Mouse (Mus musculus): ENCODE measurements around the gene Fbxl19. TPM values are rescaled to one million over a fixed set of nuclear protein-coding genes. Genes with fewer than 3 reads are reported as not detected.

Gene Fbxl19
- 0.92 and 1.6 TPM in 2 replicates for polyA plus RNA-seq (2021; fragmentation: Nextera tagmentation)
- long read RNA-seq, experiment 1, partial matches to known transcripts = 6 of 12 reads
- long read RNA-seq, experiment 1, other reads (novel, unspliced or antisense) = 5 of 12 reads
- long read RNA-seq, experiment 2 = 0 reads

GRCm38 (mm10) chr7:127744366-127745045, at the start of gene Fbxl19:
Gene Fbxl19, plus strand, starts transcription at chr7:127744543.

GRCm38 (mm10) chr7:127708207-127709078, 35.9 kb upstream of the Fbxl19 start, which contains the start of gene Bcl7c:
Gene Bcl7c, minus strand, starts transcription at chr7:127708933.

GRCm38 (mm10) chr7:127712461-127713385, 31.6 kb upstream of the Fbxl19 start, which contains the start of gene Ctf1:
Gene Ctf1, plus strand, starts transcription at chr7:127712736.

GRCm38 (mm10) chr7:127732066-127732465, 12.3 kb upstream of the Fbxl19 start, which contains the start of gene Ctf2:
Gene Ctf2, minus strand, starts transcription at chr7:127732166.

GRCm38 (mm10) chr7:127769651-127770038, 25.3 kb downstream of the Fbxl19 start, which contains the start of gene Orai3:
Gene Orai3, plus strand, starts transcription at chr7:127769815.

GRCm38 (mm10) chr7:127776426-127776825, 32.1 kb downstream of the Fbxl19 start, which contains the start of gene Setd1a:
Gene Setd1a, plus strand, starts transcription at chr7:127776670.

GRCm38 (mm10) chr7:127785308-127785707, 41.0 kb downstream of the Fbxl19 start, which contains the start of gene Gm49388:
Gene Gm49388, plus strand, starts transcription at chr7:127785608.

GRCm38 (mm10) chr7:127800435-127801009, 56.2 kb downstream of the Fbxl19 start, which contains the start of gene Hsd3b7:
Gene Hsd3b7, plus strand, starts transcription at chr7:127800604.

Other genes starting within 250 kb of the Fbxl19 start
- 10.7 and 13.8 TPM in 2 replicates for gene Srcap, start 232.6 kb upstream of the Fbxl19 start, polyA plus RNA-seq (2021; fragmentation: Nextera tagmentation)
- 1.8 and 2.5 TPM in 2 replicates for gene Gm42715, start 225.0 kb upstream of the Fbxl19 start, polyA plus RNA-seq (2021; fragmentation: Nextera tagmentation)
- gene Tmem265, start 183.2 kb upstream of the Fbxl19 start, polyA plus RNA-seq (2021; fragmentation: Nextera tagmentation) = not detected in 2 replicates
- gene Phkg2, start 171.2 kb upstream of the Fbxl19 start, polyA plus RNA-seq (2021; fragmentation: Nextera tagmentation) = 19.9 and 24.9 TPM in 2 replicates
- gene Ccdc189, start 155.9 kb upstream of the Fbxl19 start, polyA plus RNA-seq (2021; fragmentation: Nextera tagmentation) = 11.4 and 13.3 TPM in 2 replicates
- gene Rnf40, start 155.8 kb upstream of the Fbxl19 start, polyA plus RNA-seq (2021; fragmentation: Nextera tagmentation) = 9.2 and 12.6 TPM in 2 replicates
- 1.4 and 2.9 TPM in 2 replicates for gene Zfp629, start 128.7 kb upstream of the Fbxl19 start, polyA plus RNA-seq (2021; fragmentation: Nextera tagmentation)
- gene Bcl7c, start 35.6 kb upstream of the Fbxl19 start, polyA plus RNA-seq (2021; fragmentation: Nextera tagmentation) = 3.8 and 12.7 TPM in 2 replicates
- gene Ctf1, start 31.8 kb upstream of the Fbxl19 start, polyA plus RNA-seq (2021; fragmentation: Nextera tagmentation) = 0.44 and 3.5 TPM in 2 replicates
- 0.06 TPM in 1 of 2 replicates, not detected in the other for gene Ctf2, start 12.4 kb upstream of the Fbxl19 start, polyA plus RNA-seq (2021; fragmentation: Nextera tagmentation)
- gene Orai3, start 25.3 kb downstream of the Fbxl19 start, polyA plus RNA-seq (2021; fragmentation: Nextera tagmentation) = 18.3 and 21.9 TPM in 2 replicates
- 5.7 and 26.7 TPM in 2 replicates for gene Setd1a, start 32.1 kb downstream of the Fbxl19 start, polyA plus RNA-seq (2021; fragmentation: Nextera tagmentation)
- not detected in 2 replicates for gene Gm49388, start 41.1 kb downstream of the Fbxl19 start, polyA plus RNA-seq (2021; fragmentation: Nextera tagmentation)
- gene Hsd3b7, start 56.1 kb downstream of the Fbxl19 start, polyA plus RNA-seq (2021; fragmentation: Nextera tagmentation) = 5.9 and 9.1 TPM in 2 replicates
- 12.9 and 16.7 TPM in 2 replicates for gene Stx4a, start 79.8 kb downstream of the Fbxl19 start, polyA plus RNA-seq (2021; fragmentation: Nextera tagmentation)
- gene Stx1b, start 80.0 kb downstream of the Fbxl19 start, polyA plus RNA-seq (2021; fragmentation: Nextera tagmentation) = 37.7 and 70.1 TPM in 2 replicates
- gene Zfp646, start 131.7 kb downstream of the Fbxl19 start, polyA plus RNA-seq (2021; fragmentation: Nextera tagmentation) = 4.4 and 5.4 TPM in 2 replicates
- 9.6 and 10.1 TPM in 2 replicates for gene Zfp668, start 132.3 kb downstream of the Fbxl19 start, polyA plus RNA-seq (2021; fragmentation: Nextera tagmentation)
- gene Prss53, start 146.4 kb downstream of the Fbxl19 start, polyA plus RNA-seq (2021; fragmentation: Nextera tagmentation) = 0.63 and 0.69 TPM in 2 replicates
- gene Gm21974, start 150.9 kb downstream of the Fbxl19 start, polyA plus RNA-seq (2021; fragmentation: Nextera tagmentation) = 0.19 TPM in 1 of 2 replicates, not detected in the other
- gene Vkorc1, start 151.1 kb downstream of the Fbxl19 start, polyA plus RNA-seq (2021; fragmentation: Nextera tagmentation) = 88.5 and 90.1 TPM in 2 replicates
- 46.2 and 65.9 TPM in 2 replicates for gene Bckdk, start 159.5 kb downstream of the Fbxl19 start, polyA plus RNA-seq (2021; fragmentation: Nextera tagmentation)
- 15.4 and 18.4 TPM in 2 replicates for gene Kat8, start 168.0 kb downstream of the Fbxl19 start, polyA plus RNA-seq (2021; fragmentation: Nextera tagmentation)
- 0.06 TPM in 1 of 2 replicates, not detected in the other for gene Prss8, start 185.6 kb downstream of the Fbxl19 start, polyA plus RNA-seq (2021; fragmentation: Nextera tagmentation)
- 15.3 and 15.8 TPM in 2 replicates for gene Prss36, start 202.2 kb downstream of the Fbxl19 start, polyA plus RNA-seq (2021; fragmentation: Nextera tagmentation)
- 10.8 and 13.0 TPM in 2 replicates for gene Fus, start 222.9 kb downstream of the Fbxl19 start, polyA plus RNA-seq (2021; fragmentation: Nextera tagmentation)
- gene Pycard, start 249.3 kb downstream of the Fbxl19 start, polyA plus RNA-seq (2021; fragmentation: Nextera tagmentation) = 15.8 and 26.1 TPM in 2 replicates